Mouse (Mus musculus): ENCODE measurements around the gene Cd5. TPM values are rescaled to one million over a fixed set of nuclear protein-coding genes. Genes with fewer than 3 reads are reported as not detected.

Cd5 gene
- polyA plus RNA-seq, 1 experiment from 2014 or later: 0.29 TPM

DNA sequence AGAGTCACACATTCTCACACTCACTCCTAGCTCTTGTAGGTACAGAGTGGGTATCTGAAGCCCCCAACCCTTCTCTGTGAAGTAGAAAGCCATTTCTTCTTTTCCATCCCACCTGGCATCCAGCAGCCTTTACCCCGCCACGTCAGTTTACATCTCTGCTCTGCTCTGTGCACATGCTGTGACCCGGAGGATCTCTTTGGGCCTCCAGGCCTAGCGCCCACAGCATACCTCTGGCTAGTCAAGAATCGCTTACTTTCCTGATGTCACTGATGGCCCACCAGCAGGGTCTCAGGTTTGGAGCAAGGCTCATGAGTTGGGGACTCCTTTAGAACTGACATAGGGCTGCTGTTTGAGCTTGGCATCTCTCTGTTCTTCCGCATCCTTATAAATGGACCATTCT, 764 bp downstream of the Cd5 start:
- ATAC-seq: no peak
- WGBS: 90% methylated on average over 6 of the region's 6 CpGs
- H3K27me3 ChIP-seq (replicated peaks; ENCODE audit: control insufficient read depth, insufficient read depth, low read length): no peaks in the 10 kb centered on the region
- no peak overlapping the region for H3K27ac ChIP-seq (ENCODE audit: low read depth, low read length)
- no peaks in the 10 kb centered on the region for H3K36me3 ChIP-seq (ENCODE audit: control insufficient read depth, insufficient read depth, low read length)
- no peak overlapping the region for H3K9ac ChIP-seq (ENCODE audit: low read length)
- DNase-seq (ENCODE audit: low spot score): no peak
- no peak overlapping the region for H3K4me3 ChIP-seq (ENCODE audit: low read depth, low read length)
- no peaks in the 10 kb centered on the region for H3K4me1 ChIP-seq (ENCODE audit: control insufficient read depth, insufficient read depth, low read length)
- no peaks in the 10 kb centered on the region for H3K9me3 ChIP-seq (replicated peaks; ENCODE audit: control insufficient read depth, low read length)
- H3K4me2 ChIP-seq (ENCODE audit: low read length): no peak overlapping the region

GRCm38 (mm10) chr19:10735861-10736260, 2.9 kb downstream of the Cd5 start:
- 92% methylated on average over 7 of the region's 7 CpGs for WGBS
- H3K27me3 ChIP-seq (replicated peaks; ENCODE audit: control insufficient read depth, insufficient read depth, low read length): no peaks in the 10 kb centered on the region
- no peaks in the 10 kb centered on the region for H3K9me3 ChIP-seq (replicated peaks; ENCODE audit: control insufficient read depth, low read length)

DNA sequence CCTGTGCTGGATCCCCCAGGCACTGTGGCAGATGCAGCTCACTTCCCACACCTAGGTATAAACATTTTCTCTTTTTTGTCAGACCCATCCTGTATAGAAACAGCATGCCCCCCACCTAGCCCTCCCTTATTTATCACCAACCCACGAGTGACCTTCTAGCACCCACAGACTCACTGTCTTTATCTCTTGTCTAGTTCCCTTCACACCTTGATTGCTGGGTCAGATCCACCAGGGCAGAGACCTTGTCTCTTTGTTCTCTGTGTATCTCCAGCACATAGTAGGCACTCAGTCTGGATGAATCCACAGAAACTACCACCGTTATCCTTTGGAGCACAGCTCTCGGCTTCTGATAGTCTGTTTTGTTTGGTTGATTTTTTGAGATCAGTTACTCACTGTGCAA, 3.7 kb downstream of the Cd5 start:
- H3K4me1 ChIP-seq (ENCODE audit: control insufficient read depth, insufficient read depth, low read length): no peaks in the 10 kb centered on the region
- 84% methylated on average over 3 of the region's 3 CpGs for WGBS
- no peak overlapping the region for H3K4me2 ChIP-seq (ENCODE audit: low read length)
- H3K9me3 ChIP-seq (replicated peaks; ENCODE audit: control insufficient read depth, low read length): no peaks in the 10 kb centered on the region
- DNase-seq (ENCODE audit: low spot score) (no peak), ATAC-seq (no peak)
- H3K36me3 ChIP-seq (ENCODE audit: control insufficient read depth, insufficient read depth, low read length): no peaks in the 10 kb centered on the region
- no peak overlapping the region for H3K9ac ChIP-seq (ENCODE audit: low read length)
- no peak overlapping the region for H3K4me3 ChIP-seq (ENCODE audit: low read depth, low read length)
- H3K27ac ChIP-seq (ENCODE audit: low read depth, low read length): no peak overlapping the region
- H3K27me3 ChIP-seq (replicated peaks; ENCODE audit: control insufficient read depth, insufficient read depth, low read length): no peaks in the 10 kb centered on the region

More at GRCm38 (mm10) chr19:10735861-10736260, 2.9 kb downstream of the Cd5 start:
- H3K4me1 ChIP-seq (ENCODE audit: control insufficient read depth, insufficient read depth, low read length): no peaks in the 10 kb centered on the region
- no peaks in the 10 kb centered on the region for H3K36me3 ChIP-seq (ENCODE audit: control insufficient read depth, insufficient read depth, low read length)
- DNase-seq (ENCODE audit: low spot score): no peak
- H3K4me3 ChIP-seq (ENCODE audit: low read depth, low read length): no peak overlapping the region
- H3K9ac ChIP-seq (ENCODE audit: low read length): no peak overlapping the region
- H3K27ac ChIP-seq (ENCODE audit: low read depth, low read length): no peak overlapping the region
- ATAC-seq: no peak
- H3K4me2 ChIP-seq (ENCODE audit: low read length): no peak overlapping the region

GRCm38 (mm10) chr19:10734554-10734953, 4.2 kb downstream of the Cd5 start:
- no peaks in the 10 kb centered on the region for H3K27me3 ChIP-seq (replicated peaks; ENCODE audit: control insufficient read depth, insufficient read depth, low read length)
- H3K4me1 ChIP-seq (ENCODE audit: control insufficient read depth, insufficient read depth, low read length): no peaks in the 10 kb centered on the region

GRCm38 (mm10) chr19:10733501-10734127, 5.2 kb downstream of the Cd5 start:
- DNase-seq (ENCODE audit: low spot score): no peak
- Histone ChIP-seq H3K36me3 (ENCODE audit: control insufficient read depth, insufficient read depth, low read length) (no peaks in the 10 kb centered on the region), H3K9me3 (replicated peaks; ENCODE audit: control insufficient read depth, low read length) (no peaks in the 10 kb centered on the region), H3K27me3 (replicated peaks; ENCODE audit: control insufficient read depth, insufficient read depth, low read length) (no peaks in the 10 kb centered on the region), H3K4me3 (ENCODE audit: low read depth, low read length) (no peak overlapping the region), H3K27ac (ENCODE audit: low read depth, low read length) (no peak overlapping the region), H3K4me2 (ENCODE audit: low read length) (no peak overlapping the region), H3K4me1 (ENCODE audit: control insufficient read depth, insufficient read depth, low read length) (no peaks in the 10 kb centered on the region), H3K9ac (ENCODE audit: low read length) (no peak overlapping the region)
- ATAC-seq: no peak
- WGBS: 86% methylated on average over 10 of the region's 10 CpGs

More at GRCm38 (mm10) chr19:10734554-10734953, 4.2 kb downstream of the Cd5 start:
- Histone ChIP-seq H3K27ac (ENCODE audit: low read depth, low read length) (no peak overlapping the region), H3K9ac (ENCODE audit: low read length) (no peak overlapping the region), H3K4me3 (ENCODE audit: low read depth, low read length) (no peak overlapping the region), H3K9me3 (replicated peaks; ENCODE audit: control insufficient read depth, low read length) (no peaks in the 10 kb centered on the region), H3K36me3 (ENCODE audit: control insufficient read depth, insufficient read depth, low read length) (no peaks in the 10 kb centered on the region), H3K4me2 (ENCODE audit: low read length) (no peak overlapping the region)
- no peak for ATAC-seq
- no peak for DNase-seq (ENCODE audit: low spot score)
- 84% methylated on average over 7 of the region's 7 CpGs for WGBS

- Histone ChIP-seq H3K27ac (ENCODE audit: low read depth, low read length) (no peak overlapping the region), H3K4me3 (ENCODE audit: low read depth, low read length) (no peak overlapping the region), H3K4me1 (ENCODE audit: control insufficient read depth, insufficient read depth, low read length) (no peaks in the 10 kb centered on the region), H3K4me2 (ENCODE audit: low read length) (no peak overlapping the region), H3K36me3 (ENCODE audit: control insufficient read depth, insufficient read depth, low read length) (no peaks in the 10 kb centered on the region), H3K9ac (ENCODE audit: low read length) (no peak overlapping the region), H3K9me3 (replicated peaks; ENCODE audit: control insufficient read depth, low read length) (no peaks in the 10 kb centered on the region), H3K27me3 (replicated peaks; ENCODE audit: control insufficient read depth, insufficient read depth, low read length) (no peaks in the 10 kb centered on the region)
- ATAC-seq: no peak
- 94% methylated on average over 7 of the region's 7 CpGs for WGBS
- no peak for DNase-seq (ENCODE audit: low spot score)
Measured at GRCm38 (mm10) chr19:10732741-10733140, 6.1 kb downstream of the Cd5 start.

DNA sequence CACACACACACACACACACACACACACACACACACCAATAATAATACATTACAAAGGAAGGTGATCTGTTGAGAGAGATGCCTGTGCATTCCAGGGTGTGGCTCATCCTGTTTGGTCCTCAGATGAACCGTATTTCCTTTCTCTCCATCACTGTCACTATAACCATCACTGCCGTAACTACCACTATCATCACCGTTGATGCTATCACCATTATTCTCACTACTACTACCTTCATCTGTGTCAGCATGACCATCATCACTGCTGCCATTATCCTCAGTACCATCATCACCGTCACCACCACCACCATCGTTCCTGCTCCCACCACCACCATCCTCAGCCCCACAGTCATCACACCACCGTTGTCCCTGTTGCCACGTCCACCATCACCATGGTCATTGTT, 6.8 kb downstream of the Cd5 start:
- ATAC-seq (no peak), DNase-seq (ENCODE audit: low spot score) (no peak)
- H3K9me3 ChIP-seq (replicated peaks; ENCODE audit: control insufficient read depth, low read length): no peaks in the 10 kb centered on the region
- 94% methylated on average over 7 of the region's 7 CpGs for WGBS
- no peaks in the 10 kb centered on the region for H3K27me3 ChIP-seq (replicated peaks; ENCODE audit: control insufficient read depth, insufficient read depth, low read length)
- no peak overlapping the region for H3K4me2 ChIP-seq (ENCODE audit: low read length)
- no peaks in the 10 kb centered on the region for H3K36me3 ChIP-seq (ENCODE audit: control insufficient read depth, insufficient read depth, low read length)
- no peak overlapping the region for H3K4me3 ChIP-seq (ENCODE audit: low read depth, low read length)
- H3K27ac ChIP-seq (ENCODE audit: low read depth, low read length): no peak overlapping the region
- no peak overlapping the region for H3K9ac ChIP-seq (ENCODE audit: low read length)
- no peaks in the 10 kb centered on the region for H3K4me1 ChIP-seq (ENCODE audit: control insufficient read depth, insufficient read depth, low read length)

DNA sequence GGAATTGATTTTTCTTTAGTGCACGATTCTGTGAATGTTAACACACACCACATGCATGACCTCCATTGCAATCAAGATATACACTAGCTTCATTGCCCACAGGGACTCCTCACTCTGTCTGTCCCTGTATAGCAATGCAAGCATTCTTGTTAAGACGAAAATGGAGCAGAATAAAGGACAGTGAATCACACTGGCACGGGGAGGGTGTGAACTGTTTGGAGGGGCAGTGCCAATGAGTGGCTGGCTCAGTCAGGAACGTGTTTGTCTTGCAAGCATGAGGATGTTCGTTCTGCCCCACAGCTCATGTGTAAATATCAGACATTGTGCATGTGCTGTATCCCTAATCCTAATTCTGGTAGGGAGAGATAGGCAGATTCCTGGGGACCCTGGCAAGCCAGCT, 8.3 kb downstream of the Cd5 start:
- H3K4me3 ChIP-seq (ENCODE audit: low read depth, low read length): no peak overlapping the region
- ATAC-seq (no peak), DNase-seq (ENCODE audit: low spot score) (no peak)
- H3K27ac ChIP-seq (ENCODE audit: low read depth, low read length): no peak overlapping the region
- H3K27me3 ChIP-seq (replicated peaks; ENCODE audit: control insufficient read depth, insufficient read depth, low read length): no peaks in the 10 kb centered on the region
- H3K9ac ChIP-seq (ENCODE audit: low read length): no peak overlapping the region
- no peaks in the 10 kb centered on the region for H3K9me3 ChIP-seq (replicated peaks; ENCODE audit: control insufficient read depth, low read length)
- no peaks in the 10 kb centered on the region for H3K4me1 ChIP-seq (ENCODE audit: control insufficient read depth, insufficient read depth, low read length)
- H3K36me3 ChIP-seq (ENCODE audit: control insufficient read depth, insufficient read depth, low read length): no peaks in the 10 kb centered on the region
- H3K4me2 ChIP-seq (ENCODE audit: low read length): no peak overlapping the region
- WGBS: 74% methylated on average over 5 of the region's 5 CpGs

DNA sequence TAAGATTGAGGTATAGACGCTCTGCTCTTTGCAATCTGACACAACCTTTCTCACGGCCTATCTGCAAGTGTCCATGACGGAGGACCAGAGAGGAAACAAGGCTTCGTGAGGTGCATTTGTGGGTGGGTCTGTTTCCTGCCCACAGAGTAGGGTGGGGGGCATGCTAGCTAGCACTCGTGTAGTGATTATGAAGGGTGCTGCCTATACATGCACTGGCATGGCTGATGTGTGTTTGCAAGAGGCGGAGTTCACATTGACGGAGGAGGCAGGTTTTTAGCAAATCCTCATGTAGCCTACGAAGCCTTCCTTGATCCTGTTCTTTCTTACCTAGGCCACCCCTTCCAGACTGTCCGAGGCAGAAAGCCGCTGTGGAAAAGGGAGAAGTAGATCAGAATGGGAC, 8.9 kb downstream of the Cd5 start:
- H3K4me1 ChIP-seq (ENCODE audit: control insufficient read depth, insufficient read depth, low read length): no peaks in the 10 kb centered on the region
- no peaks in the 10 kb centered on the region for H3K36me3 ChIP-seq (ENCODE audit: control insufficient read depth, insufficient read depth, low read length)
- H3K4me2 ChIP-seq (ENCODE audit: low read length): no peak overlapping the region
- H3K9ac ChIP-seq (ENCODE audit: low read length): no peak overlapping the region
- 88% methylated on average over 10 of the region's 10 CpGs for WGBS
- H3K27me3 ChIP-seq (replicated peaks; ENCODE audit: control insufficient read depth, insufficient read depth, low read length): no peaks in the 10 kb centered on the region
- H3K4me3 ChIP-seq (ENCODE audit: low read depth, low read length): no peak overlapping the region
- no peak for ATAC-seq
- H3K27ac ChIP-seq (ENCODE audit: low read depth, low read length): no peak overlapping the region
- H3K9me3 ChIP-seq (replicated peaks; ENCODE audit: control insufficient read depth, low read length): no peaks in the 10 kb centered on the region
- no peak for DNase-seq (ENCODE audit: low spot score)

Measured in forebrain, embryonic 14.5 days (tissue).